Mouse (Mus musculus) neural tube, postnatal 0 days (tissue): ENCODE measurements around the gene Tekt3. TPM values are rescaled to one million over a fixed set of nuclear protein-coding genes. Genes with fewer than 3 reads are reported as not detected.

Experiments used
- polyA plus RNA-seq: library from polyadenylated mRNA; unstranded; fragments of >200 nt; fragmentation: Nextera tagmentation; extraction: Ambion mirVana; gene quantifications from 2 replicates; pipeline ENCODE4 v1.2.1, GENCODE M21; 2015

Gene Tekt3
- polyA plus RNA-seq, result 0.09 TPM in 1 of 2 replicates, not detected in the other

DNA sequence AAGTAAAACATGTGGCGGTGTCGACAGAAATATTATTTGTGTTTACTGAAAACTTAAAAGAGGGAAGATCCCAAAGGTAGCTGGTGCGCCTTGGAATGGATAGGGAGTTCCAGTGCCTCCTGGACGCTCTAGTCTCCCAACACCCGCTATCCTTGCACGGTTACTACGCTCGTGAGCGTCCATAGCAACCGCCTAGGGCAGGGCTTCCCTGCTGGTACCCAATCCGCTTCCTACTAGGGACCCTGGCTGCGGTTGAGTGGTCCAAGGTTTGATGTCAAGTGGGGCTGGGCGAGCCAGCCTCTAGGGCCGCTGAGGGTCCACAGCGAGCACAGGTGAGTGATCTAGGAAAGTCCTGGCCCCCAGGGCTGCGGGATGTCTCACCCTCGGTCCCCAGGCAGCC lies at the start of gene Tekt3:
Gene Tekt3 (plus strand): TSS at position 209 of the 400 bp plus-strand sequence.

GRCm38 (mm10) chr11:63128784-63129183 lies 67.3 kb downstream of the Tekt3 start, which contains the start of gene Pmp22:
Pmp22 (plus strand) TSS chr11:63128982.

Other genes with a start within 250 kb of the Tekt3 start
- gene Trim16, start 241.4 kb upstream of the Tekt3 start, polyA plus RNA-seq, result 5.7 and 6.6 TPM in 2 replicates
- 0.41 and 0.49 TPM in 2 replicates for gene Fbxw10, start 214.6 kb upstream of the Tekt3 start, polyA plus RNA-seq
- gene Tvp23b, start 182.2 kb upstream of the Tekt3 start, polyA plus RNA-seq, result 44.3 and 47.3 TPM in 2 replicates
- gene Cdrt4, start 110.5 kb upstream of the Tekt3 start, polyA plus RNA-seq, result 0.37 TPM in 1 of 2 replicates, not detected in the other
- 124 and 130 TPM in 2 replicates for gene Pmp22, start 67.3 kb downstream of the Tekt3 start, polyA plus RNA-seq